Mouse (Mus musculus) left cerebral cortex, adult 8-10 months (tissue): Measurements from ENCODE around the gene Rhbdf1. TPM values are rescaled to one million over a fixed set of nuclear protein-coding genes. Genes with fewer than 3 reads are reported as not detected.
A peak's percentile ranks its signal among the peaks of the same experiment; 100 is the strongest.

ENCODE experiments used
- DNase-seq, 2 experiments: peaks; one replicate each; pipeline ENCODE4 v3.0.0; 2022; ENCODE audit warnings: low spot score in 2 of 2
- total RNA-seq, 4 experiments: library from RNA; stranded (reverse); gene quantifications; 2 replicates each; pipeline ENCODE4 v1.2.4; 2022

The Rhbdf1 gene
- total RNA-seq, 4 experiments from 2014 or later = 8.4 to 14.2 (median 10.1) TPM

GRCm38 (mm10) chr11:32190603-32191110, 31.4 kb downstream of the Rhbdf1 start:
- DNase-seq = no peak

GRCm38 (mm10) chr11:32190119-32190518, 32.0 kb downstream of the Rhbdf1 start:
- no peak for DNase-seq

- no peak for DNase-seq
These were observed 32.7 kb downstream of the Rhbdf1 start for GRCm38 (mm10) chr11:32189434-32189833.

- DNase-seq = no peak
These were observed 33.2 kb downstream of the Rhbdf1 start for GRCm38 (mm10) chr11:32188881-32189280.

- DNase-seq = no peak
These were observed 34.8 kb downstream of the Rhbdf1 start for GRCm38 (mm10) chr11:32187256-32187655.

- DNase-seq = no peak
These were observed 36.1 kb downstream of the Rhbdf1 start for GRCm38 (mm10) chr11:32186031-32186430.

GRCm38 (mm10) chr11:32184469-32184868, 37.6 kb downstream of the Rhbdf1 start:
- no peak for DNase-seq

- peak; percentile 59 to 83 for DNase-seq
These were observed 39.9 kb downstream of the Rhbdf1 start for GRCm38 (mm10) chr11:32181973-32182868.

- DNase-seq = no peak
These were observed 40.9 kb downstream of the Rhbdf1 start for GRCm38 (mm10) chr11:32181246-32181645.

- DNase-seq = no peak
These were observed 43.6 kb downstream of the Rhbdf1 start for GRCm38 (mm10) chr11:32178506-32178905.

GRCm38 (mm10) chr11:32166683-32167082, 55.4 kb downstream of the Rhbdf1 start:
- DNase-seq = no peak

- DNase-seq = peak; percentile 74 to 83
These were observed 59.9 kb downstream of the Rhbdf1 start for GRCm38 (mm10) chr11:32161922-32162804.

- no peak for DNase-seq
These were observed 60.6 kb downstream of the Rhbdf1 start for GRCm38 (mm10) chr11:32161500-32161899.

GRCm38 (mm10) chr11:32160341-32160740, 61.8 kb downstream of the Rhbdf1 start:
- DNase-seq = no peak

Other genes starting within 250 kb of the Rhbdf1 start
- 100 to 1,000 TPM; 634 to 689 (median 664) TPM for gene Nsg2, start 221.8 kb downstream of the Rhbdf1 start, total RNA-seq
- not detected for gene Il9r, start 22.0 kb downstream of the Rhbdf1 start, total RNA-seq
- 10 to 100 TPM; 20.8 to 22.5 (median 22.0) TPM for gene Snrnp25, start 16.9 kb downstream of the Rhbdf1 start, total RNA-seq
- gene Mpg, start 4.2 kb upstream of the Rhbdf1 start, total RNA-seq = 10 to 100 TPM; 19.3 to 22.4 (median 20.9) TPM
- gene Nprl3, start 45.4 kb upstream of the Rhbdf1 start, total RNA-seq = 10 to 100 TPM; 55.3 to 63.7 (median 60.5) TPM
- gene Hba-x, start 54.1 kb upstream of the Rhbdf1 start, total RNA-seq = not detected
- 100 to 1,000 TPM; 209 to 396 (median 272) TPM for gene Hba-a1, start 61.2 kb upstream of the Rhbdf1 start, total RNA-seq
- gene Hbq1b, start 64.7 kb upstream of the Rhbdf1 start, total RNA-seq = under 1 TPM in 2 of 4 experiments, not detected in 2; 0.72 to 0.78 TPM
- gene Hba-a2, start 74.2 kb upstream of the Rhbdf1 start, total RNA-seq = 100 to 1,000 TPM; 161 to 321 (median 230) TPM
- gene Hbq1a, start 77.8 kb upstream of the Rhbdf1 start, total RNA-seq = 1 to 10 TPM in 1 of 4 experiments, under 1 TPM in 2, not detected in 1; 0.67 to 1.9 (median 0.71) TPM
- 10 to 100 TPM in 3 of 4 experiments, 1 to 10 TPM in 1; 9.1 to 12.6 (median 11.9) TPM for gene Sh3pxd2b, start 125.5 kb upstream of the Rhbdf1 start, total RNA-seq
- gene Ubtd2, start 233.1 kb upstream of the Rhbdf1 start, total RNA-seq = 10 to 100 TPM; 34.5 to 39.8 (median 38.7) TPM